Mouse (Mus musculus): ENCODE data around the gene Ncmap. TPM values are rescaled to one million over a fixed set of nuclear protein-coding genes. Genes with fewer than 3 reads are reported as not detected.

The Ncmap gene
- total RNA-seq (2021), result under 1 TPM in 1 of 2 experiments, not detected in 1; 0.91 TPM
- long read RNA-seq, experiment 1, result 0 reads
- long read RNA-seq, experiment 2, result 0 reads

- no peak for DNase-seq (ENCODE audit: low spot score in 2 of 2)
- intact Hi-C loops (cut with DNase I), result no loop called here
Observed at GRCm38 (mm10) chr4:135397991-135398390, at the start of gene Ncmap. Ncmap (minus strand) TSS chr4:135398227.

- no peak for DNase-seq (ENCODE audit: low spot score in 2 of 2)
- intact Hi-C loops (cut with DNase I), result no loop called here
Observed at GRCm38 (mm10) chr4:135442473-135442872, 44.4 kb upstream of the Ncmap start.

- intact Hi-C loops (cut with DNase I), result no loop called here
- DNase-seq (ENCODE audit: low spot score in 2 of 2), result peak in 1 of 2 experiments; percentile 55
Observed at GRCm38 (mm10) chr4:135439904-135440522, 42.0 kb upstream of the Ncmap start.

GRCm38 (mm10) chr4:135439188-135439647 lies 41.2 kb upstream of the Ncmap start:
- DNase-seq (ENCODE audit: low spot score in 2 of 2), result peak in 1 of 2 experiments; percentile 28
- intact Hi-C loops (cut with DNase I), result no loop called here

- intact Hi-C loops (cut with DNase I), result no loop called here
- DNase-seq (ENCODE audit: low spot score in 2 of 2), result no peak
Observed at GRCm38 (mm10) chr4:135437924-135438323, 39.9 kb upstream of the Ncmap start.

GRCm38 (mm10) chr4:135436291-135436690 lies 38.3 kb upstream of the Ncmap start:
- intact Hi-C loops (cut with DNase I), result no loop called here
- DNase-seq (ENCODE audit: low spot score in 2 of 2), result no peak

DNA sequence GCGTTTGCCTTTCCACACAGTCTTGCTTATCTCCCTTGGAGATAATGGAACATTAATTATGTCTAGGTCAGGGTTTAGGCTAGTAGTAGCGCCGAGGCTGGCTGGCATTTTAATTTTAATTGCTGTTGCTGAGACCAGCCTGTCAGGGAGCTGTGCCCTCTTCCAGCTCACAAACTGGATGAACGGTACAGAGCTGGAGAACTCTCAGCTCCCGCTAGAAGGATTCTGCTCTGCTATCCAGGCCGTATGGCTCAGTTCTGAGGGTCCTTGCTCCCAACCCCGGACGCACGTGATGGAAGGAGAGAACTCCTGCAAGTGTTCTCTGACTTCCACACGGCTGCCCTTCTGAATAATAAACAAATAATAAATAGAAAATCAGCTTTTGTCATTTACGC lies 36.4 kb upstream of the Ncmap start:
- no peak for DNase-seq (ENCODE audit: low spot score in 2 of 2)
- intact Hi-C loops (cut with DNase I), result no loop called here

GRCm38 (mm10) chr4:135433443-135434394 lies 35.7 kb upstream of the Ncmap start, which contains the start of gene Rcan3:
Rcan3 (minus strand) TSS chr4:135433853.
- intact Hi-C loops (cut with DNase I), result no loop called here
- DNase-seq (ENCODE audit: low spot score in 2 of 2), result peak; percentile 44 to 61

DNA sequence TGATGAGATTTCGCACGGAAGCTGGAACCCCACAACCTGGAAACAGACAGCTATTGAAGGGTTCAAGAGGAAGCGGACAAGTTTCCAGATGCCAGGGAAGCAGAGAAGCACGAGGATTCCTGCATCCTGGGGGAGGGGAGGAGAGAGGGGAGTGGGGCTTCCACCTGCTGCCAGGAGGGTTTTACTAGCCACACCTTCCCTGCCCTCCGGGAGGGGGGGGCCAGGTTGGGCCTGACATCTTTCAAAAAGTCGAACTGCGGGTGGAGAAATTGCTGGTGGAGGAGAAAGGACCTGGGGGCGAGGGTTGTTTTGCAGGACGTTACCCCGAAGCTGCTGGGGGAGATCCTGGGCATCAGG lies 35.0 kb upstream of the Ncmap start:
- DNase-seq (ENCODE audit: low spot score in 2 of 2), result no peak
- intact Hi-C loops (cut with DNase I), result no loop called here

DNA sequence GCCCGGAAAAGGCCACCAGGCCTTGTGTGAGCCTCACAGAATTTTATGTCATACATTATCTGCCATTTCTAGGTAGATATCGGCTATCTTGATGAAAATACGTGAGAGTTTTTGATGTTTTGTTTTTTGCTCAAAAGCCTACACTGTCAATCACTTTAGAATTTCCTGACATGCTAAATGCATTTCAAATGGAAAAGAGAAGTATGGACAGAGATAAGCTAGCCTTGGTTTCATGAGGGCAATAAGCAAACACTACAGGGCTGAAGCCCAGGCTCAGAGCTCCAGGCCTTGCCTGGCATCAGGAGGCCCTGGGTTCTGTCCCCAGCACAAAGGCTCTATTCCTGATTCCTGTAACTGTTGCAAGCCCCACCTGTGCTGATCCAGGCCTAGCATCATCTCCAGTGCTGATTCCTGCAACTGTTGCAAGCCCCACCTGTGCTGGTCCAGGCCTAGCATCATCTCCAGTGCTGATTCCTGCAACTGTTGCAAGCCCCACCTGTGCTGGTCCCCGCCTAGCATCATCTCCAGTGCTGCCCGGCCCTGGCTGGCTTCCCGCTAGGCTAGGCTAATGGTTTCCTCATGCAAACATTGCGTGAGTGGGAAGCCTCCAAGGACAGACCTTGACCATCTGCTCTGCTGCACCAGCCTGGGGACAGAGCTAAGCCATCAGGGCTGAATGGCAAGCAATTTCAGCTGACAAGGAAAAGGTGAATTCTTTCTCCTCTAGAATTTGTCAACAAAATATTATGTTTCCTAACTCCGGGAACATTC lies 32.1 kb upstream of the Ncmap start:
- DNase-seq (ENCODE audit: low spot score in 2 of 2), result no peak
- intact Hi-C loops (cut with DNase I), result no loop called here

DNA sequence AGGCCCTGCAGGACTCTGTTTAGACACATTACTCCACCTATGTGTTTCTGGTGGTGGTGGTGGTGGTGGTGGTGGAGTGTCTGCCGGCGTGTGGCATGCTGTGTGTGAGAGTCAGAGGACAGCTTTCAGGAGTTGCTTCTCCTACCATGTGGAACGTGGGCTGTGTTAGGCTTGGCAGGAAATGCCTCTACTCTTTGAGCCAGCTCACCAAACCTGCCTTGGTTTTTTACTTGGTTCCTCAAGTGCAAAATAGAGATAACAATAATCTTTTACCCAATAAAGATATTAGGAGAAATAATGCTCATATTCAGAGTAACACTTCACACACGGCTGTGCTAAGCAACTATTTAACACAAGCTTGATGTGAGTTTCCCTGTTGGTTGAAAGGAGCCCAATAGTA lies 31.4 kb upstream of the Ncmap start:
- no peak for DNase-seq (ENCODE audit: low spot score in 2 of 2)
- intact Hi-C loops (cut with DNase I), result no loop called here

GRCm38 (mm10) chr4:135426587-135426986 lies 28.6 kb upstream of the Ncmap start:
- intact Hi-C loops (cut with DNase I), result no loop called here
- DNase-seq (ENCODE audit: low spot score in 2 of 2), result no peak

DNA sequence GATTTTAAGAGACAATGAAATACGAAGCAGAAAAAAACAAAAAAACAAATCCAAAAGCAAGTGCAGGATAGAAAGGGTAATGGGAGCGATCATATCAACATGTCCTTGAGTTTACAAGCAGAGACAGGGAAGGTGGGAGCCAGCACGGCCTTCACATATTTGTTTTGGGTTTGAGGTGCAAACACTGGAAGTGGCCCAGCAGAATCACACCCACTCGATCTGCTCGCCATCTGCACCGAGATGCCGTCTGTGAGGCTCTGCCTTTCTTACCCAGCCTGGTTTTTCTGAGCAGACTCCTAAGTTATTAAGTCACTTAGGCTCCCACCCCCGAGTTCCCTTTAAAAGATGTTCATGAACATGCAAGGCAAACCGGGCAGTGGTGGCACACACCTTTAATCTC lies 27.6 kb upstream of the Ncmap start:
- intact Hi-C loops (cut with DNase I), result no loop called here
- peak; percentile 77 to 80 for DNase-seq (ENCODE audit: low spot score in 2 of 2)

DNA sequence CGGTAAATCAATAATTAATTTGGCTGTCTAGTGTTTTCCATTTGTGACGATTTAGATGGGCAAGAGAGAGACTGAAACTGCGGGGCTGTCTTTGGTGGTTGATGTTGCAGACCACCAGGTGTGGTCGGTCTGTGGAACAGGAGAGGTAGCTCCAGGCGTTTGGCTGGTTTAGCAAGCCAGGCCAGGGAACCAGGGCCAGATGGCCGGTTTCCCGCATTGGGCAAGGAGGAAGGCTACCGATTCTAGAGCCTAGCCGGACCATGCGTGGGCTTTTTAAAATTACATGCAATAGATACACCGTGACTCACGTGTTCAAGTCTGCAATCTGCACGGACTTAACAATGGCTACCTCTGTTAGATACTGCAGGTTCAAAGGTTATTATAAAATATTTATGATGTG lies 22.9 kb upstream of the Ncmap start:
- intact Hi-C loops (cut with DNase I), result no loop called here
- DNase-seq (ENCODE audit: low spot score in 2 of 2), result no peak

DNA sequence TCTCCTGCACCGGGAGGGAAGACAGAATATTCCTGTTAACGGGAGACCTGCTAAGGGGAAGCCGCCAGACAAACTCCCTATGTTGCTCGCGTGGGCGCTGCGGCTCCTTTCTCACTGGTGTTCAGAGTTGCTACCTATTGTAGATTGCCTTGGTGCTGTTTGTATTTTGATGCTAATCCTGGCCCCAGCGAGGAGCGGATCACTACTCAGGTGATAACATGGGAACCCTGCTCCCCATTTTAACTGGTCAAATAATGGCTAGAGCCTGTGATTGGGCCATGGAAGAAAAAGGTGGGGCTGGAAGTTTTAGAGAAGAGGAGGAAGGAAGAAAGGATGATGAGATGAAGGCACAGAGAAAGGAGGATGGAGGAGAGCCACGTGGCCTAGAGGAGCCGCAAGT lies 22.4 kb upstream of the Ncmap start:
- no peak for DNase-seq (ENCODE audit: low spot score in 2 of 2)
- intact Hi-C loops (cut with DNase I), result no loop called here

- DNase-seq (ENCODE audit: low spot score in 2 of 2), result no peak
- intact Hi-C loops (cut with DNase I), result no loop called here
Observed at GRCm38 (mm10) chr4:135419996-135420395, 22.0 kb upstream of the Ncmap start.

GRCm38 (mm10) chr4:135416367-135416766 lies 18.3 kb upstream of the Ncmap start:
- intact Hi-C loops (cut with DNase I), result no loop called here
- no peak for DNase-seq (ENCODE audit: low spot score in 2 of 2)

- intact Hi-C loops (cut with DNase I), result loop anchor here (2.0 kb wide), 1 partner anchor 55 kb away; no protein-coding TSS in a partner anchor
- no peak for DNase-seq (ENCODE audit: low spot score in 2 of 2)
Observed at GRCm38 (mm10) chr4:135413491-135413890, 15.5 kb upstream of the Ncmap start.

DNA sequence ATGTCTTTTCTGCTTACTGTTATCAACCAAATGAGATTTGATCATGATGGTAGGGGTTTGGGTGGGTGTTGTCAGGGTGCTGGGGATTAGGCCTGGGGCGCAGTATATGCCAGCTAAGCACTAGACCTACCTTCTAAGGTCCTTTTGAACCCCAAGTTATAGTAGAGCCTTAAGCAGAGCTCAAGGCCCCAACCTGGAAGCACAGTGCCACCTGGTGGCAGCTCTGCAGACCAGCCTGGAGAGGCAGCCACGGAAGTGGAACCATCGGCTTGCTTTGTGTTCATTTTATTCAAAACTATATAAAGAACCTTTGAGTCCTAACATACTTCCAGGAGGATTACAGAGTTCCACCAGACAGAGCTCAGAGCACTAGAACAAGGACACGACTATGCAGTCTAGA lies 13.6 kb upstream of the Ncmap start:
- DNase-seq (ENCODE audit: low spot score in 2 of 2), result peak; percentile 40 to 57
- intact Hi-C loops (cut with DNase I), result loop anchor here (1.0 to 2.0 kb wide), 2 partner anchors 29 to 53 kb away; no protein-coding TSS in a partner anchor

DNA sequence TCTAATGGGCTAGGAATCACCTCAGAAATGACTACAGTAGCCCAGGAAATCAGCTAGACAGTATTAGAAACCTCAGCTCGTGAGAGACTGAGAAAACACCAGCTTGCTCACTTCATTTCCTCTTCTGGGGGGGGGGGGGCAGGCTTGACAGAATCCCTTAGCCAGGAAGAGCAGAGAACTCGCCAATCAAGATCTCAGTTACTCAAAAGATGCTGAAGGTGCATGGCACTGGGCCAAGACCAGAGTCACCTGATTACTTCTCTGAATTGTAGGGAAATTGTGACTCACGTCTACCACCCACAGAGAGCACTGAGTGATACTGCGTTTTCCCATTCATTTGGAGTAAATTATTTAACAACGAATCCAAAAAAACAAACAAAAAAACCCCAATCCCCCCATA lies 8.2 kb upstream of the Ncmap start:
- intact Hi-C loops (cut with DNase I), result no loop called here
- peak; percentile 67 to 79 for DNase-seq (ENCODE audit: low spot score in 2 of 2)
